Mouse (Mus musculus): ENCODE results near the gene Ube4b. TPM values are rescaled to one million over a fixed set of nuclear protein-coding genes. Genes with fewer than 3 reads are reported as not detected.

The Ube4b gene
- total and polyA plus RNA-seq, 3 experiments: 28.4 to 104 (median 71.0) TPM

DNA sequence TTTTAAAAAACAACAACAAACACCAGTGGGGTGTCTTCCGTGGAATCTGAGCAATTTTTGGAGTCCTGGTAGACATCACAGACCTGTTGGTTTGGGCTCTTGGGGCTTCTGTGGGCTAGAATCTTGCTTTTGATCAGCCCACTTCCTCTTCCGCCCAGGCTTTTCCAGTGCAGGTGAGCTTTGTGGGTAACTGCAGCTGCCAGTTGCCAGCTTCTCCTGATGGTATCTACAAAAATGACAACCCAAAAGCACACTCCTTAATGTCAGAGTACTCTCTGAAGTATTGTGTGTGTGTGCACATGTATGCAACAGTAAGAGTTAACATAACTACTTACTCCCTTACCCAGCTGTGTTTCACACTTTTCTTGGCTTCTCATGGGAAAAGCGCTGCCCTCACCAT, 43.0 kb upstream of the Ube4b start (continued):
- no peak for TF ChIP-seq GABPA (IDR thresholded peaks at IDR 0.05; ENCODE audit: low read depth, low read length)
- peak; percentile 48; the same call in 1 of the 2 replicates for TF ChIP-seq BHLHE40 (IDR thresholded peaks at IDR 0.05; ENCODE audit: borderline replicate concordance, low read depth, low read length)
- TF ChIP-seq NRF1 (IDR thresholded peaks at IDR 0.05; ENCODE audit: insufficient read depth, low read depth, low read length, poor library complexity, severe bottlenecking): no peak
- no peak for TF ChIP-seq USF1 (IDR thresholded peaks at IDR 0.05; ENCODE audit: low read depth, low read length)
- TF ChIP-seq MEF2A (IDR thresholded peaks at IDR 0.05; ENCODE audit: extremely low read depth, insufficient replicate concordance, low read depth, low read length, poor library complexity, severe bottlenecking): no peak
- no peak for TF ChIP-seq ZMIZ1 (IDR thresholded peaks at IDR 0.05; ENCODE audit: low read depth, low read length)
- TF ChIP-seq ETS1 (IDR thresholded peaks at IDR 0.05; ENCODE audit: low read depth, low read length): peak; percentile 61; the same call in 1 of the 2 replicates
- no peak for TF ChIP-seq E2F4 (IDR thresholded peaks at IDR 0.05; ENCODE audit: borderline replicate concordance, low read depth, low read length)

DNA sequence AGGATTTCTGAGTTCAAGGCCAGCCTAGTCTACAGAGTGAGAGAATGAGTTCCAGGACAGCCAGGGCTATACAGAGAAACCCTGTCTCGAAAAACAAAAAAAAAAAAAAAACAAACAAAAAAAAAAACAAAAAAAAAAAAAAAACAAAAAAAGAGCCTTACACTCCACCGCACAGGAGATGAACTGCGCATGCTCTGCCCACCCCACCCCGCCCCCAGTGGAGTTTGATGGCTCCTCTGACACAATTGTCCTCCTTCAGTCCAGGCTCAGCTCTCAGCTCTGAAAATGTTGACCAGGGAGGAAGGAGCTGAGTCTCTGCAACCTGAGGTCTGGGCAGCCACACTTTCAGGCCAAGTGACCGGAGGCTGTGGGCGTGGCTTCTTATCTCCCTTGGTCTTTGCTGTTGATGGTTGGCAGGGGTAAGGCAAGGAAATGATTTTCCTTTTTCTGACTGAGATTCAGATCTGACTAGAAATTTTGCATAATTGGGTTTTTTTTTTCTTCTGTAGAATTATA, 36.9 kb upstream of the Ube4b start:
- no peak overlapping the region for H3K27ac ChIP-seq (ENCODE audit: control insufficient read depth, low read depth, low read length)
- no peak for DNase-seq (ENCODE audit: low read depth, low spot score)

DNA sequence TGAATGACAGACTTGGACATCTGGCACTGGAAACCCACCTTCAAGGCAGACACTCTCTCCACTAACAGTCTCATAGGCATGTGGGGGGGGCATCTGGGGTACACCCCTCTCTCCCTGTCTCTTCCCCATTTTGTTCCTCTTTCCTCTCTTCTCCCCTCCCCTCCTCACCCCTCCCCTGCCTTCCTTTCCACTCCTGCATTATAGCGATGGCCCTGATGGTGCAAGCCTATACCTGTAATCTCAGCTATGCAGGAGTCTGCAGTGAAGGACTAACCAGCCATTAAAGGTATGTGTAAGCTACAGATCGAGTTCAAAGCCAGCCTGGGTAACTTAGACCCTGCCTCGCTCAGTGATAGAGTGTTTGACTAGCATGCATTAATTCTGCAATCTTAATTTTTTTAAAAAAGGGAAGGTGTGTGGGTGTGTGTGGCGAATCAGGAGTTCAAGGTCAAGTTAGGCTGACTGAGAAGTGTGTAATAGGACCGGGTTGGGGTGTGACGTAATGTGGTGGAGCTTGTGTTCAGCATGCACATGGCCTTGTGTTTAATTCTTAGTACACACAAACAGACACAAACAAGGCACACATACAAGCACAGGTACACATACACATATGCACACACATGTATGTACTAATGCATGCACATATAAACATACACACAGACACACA, 35.9 kb upstream of the Ube4b start:
- no peak for DNase-seq (ENCODE audit: low read depth, low spot score)
- Histone ChIP-seq H3K9ac (ENCODE audit: control insufficient read depth, low read depth, low read length, poor library complexity, severe bottlenecking) (no peak overlapping the region), H3K79me2 (ENCODE audit: control insufficient read depth, insufficient read depth, low read length, poor library complexity) (no peaks in the 10 kb centered on the region), H3K27ac (ENCODE audit: control insufficient read depth, low read depth, low read length) (no peak overlapping the region), H3K4me1 (ENCODE audit: control insufficient read depth in 1 of 2, insufficient read depth in 2 of 2, low read length in 2 of 2) (no peaks in the 10 kb centered on the region), H3K27me3 (ENCODE audit: control insufficient read depth in 1 of 2, insufficient read depth in 2 of 2, low read length in 2 of 2) (no peaks in the 10 kb centered on the region), H3K36me3 (ENCODE audit: control insufficient read depth in 1 of 2, insufficient read depth in 2 of 2, low read length in 2 of 2) (no peaks in the 10 kb centered on the region), H3K9me3 (replicated peaks; ENCODE audit: insufficient read depth, low read length) (no peaks in the 10 kb centered on the region), H3K4me3 (ENCODE audit: control insufficient read depth in 1 of 2, insufficient read depth in 1 of 2, low read depth in 2 of 2, low read length in 2 of 2) (no peak overlapping the region)
- TF ChIP-seq MEF2A (IDR thresholded peaks at IDR 0.05; ENCODE audit: extremely low read depth, insufficient replicate concordance, low read depth, low read length, poor library complexity, severe bottlenecking) (no peak), JUND (IDR thresholded peaks at IDR 0.05; ENCODE audit: low read depth, low read length) (no peak), ZC3H11A (IDR thresholded peaks at IDR 0.05; ENCODE audit: low read depth, low read length) (no peak), MYC (IDR thresholded peaks at IDR 0.05; ENCODE audit: low read depth, low read length) (no peak), SIN3A (IDR thresholded peaks at IDR 0.05; ENCODE audit: low read length) (no peak), E2F4 (IDR thresholded peaks at IDR 0.05; ENCODE audit: borderline replicate concordance, low read depth, low read length) (no peak), CHD1 (IDR thresholded peaks at IDR 0.05; ENCODE audit: low read depth, low read length) (no peak), ETS1 (IDR thresholded peaks at IDR 0.05; ENCODE audit: low read depth, low read length) (no peak)

More for the DNA sequence above, 36.9 kb upstream of the Ube4b start:
- no peaks in the 10 kb centered on the region for H3K9me3 ChIP-seq (replicated peaks; ENCODE audit: insufficient read depth, low read length)
- no peak overlapping the region for H3K9ac ChIP-seq (ENCODE audit: control insufficient read depth, low read depth, low read length, poor library complexity, severe bottlenecking)
- 0 out of 4 replicates have a peak overlapping the region, but pooled peaks of 1 of the 2 experiments have one; percentile 31 for H3K4me3 ChIP-seq (ENCODE audit: control insufficient read depth in 1 of 2, insufficient read depth in 1 of 2, low read depth in 2 of 2, low read length in 2 of 2)
- no peaks in the 10 kb centered on the region for H3K4me1 ChIP-seq (ENCODE audit: control insufficient read depth in 1 of 2, insufficient read depth in 2 of 2, low read length in 2 of 2)
- TF ChIP-seq ZKSCAN1 (IDR thresholded peaks at IDR 0.05; ENCODE audit: low read depth, low read length) (no peak), ZNF384 (IDR thresholded peaks at IDR 0.05; ENCODE audit: low read depth, low read length) (peak; percentile 76), JUND (IDR thresholded peaks at IDR 0.05; ENCODE audit: low read depth, low read length) (no peak), MXI1 (IDR thresholded peaks at IDR 0.05; ENCODE audit: low read depth, low read length) (no peak), ETS1 (IDR thresholded peaks at IDR 0.05; ENCODE audit: low read depth, low read length) (no peak), MAFK (IDR thresholded peaks at IDR 0.05; ENCODE audit: borderline replicate concordance, low read depth, low read length) (no peak), GATA1 (IDR thresholded peaks at IDR 0.05; ENCODE audit: low read depth, low read length) (0 out of 2 replicates have a peak, but pooled peaks have one; percentile 10), SIN3A (IDR thresholded peaks at IDR 0.05; ENCODE audit: low read length) (no peak), SMC3 (IDR thresholded peaks at IDR 0.05; ENCODE audit: low read depth, low read length) (no peak), ELF1 (IDR thresholded peaks at IDR 0.05; ENCODE audit: low read depth, low read length) (no peak), MEF2A (IDR thresholded peaks at IDR 0.05; ENCODE audit: extremely low read depth, insufficient replicate concordance, low read depth, low read length, poor library complexity, severe bottlenecking) (no peak), CHD1 (IDR thresholded peaks at IDR 0.05; ENCODE audit: low read depth, low read length) (no peak), ZC3H11A (IDR thresholded peaks at IDR 0.05; ENCODE audit: low read depth, low read length) (no peak), TBP (IDR thresholded peaks at IDR 0.05; ENCODE audit: low read depth, low read length) (no peak), NRF1 (IDR thresholded peaks at IDR 0.05; ENCODE audit: insufficient read depth, low read depth, low read length, poor library complexity, severe bottlenecking) (no peak)
- no peaks in the 10 kb centered on the region for H3K79me2 ChIP-seq (ENCODE audit: control insufficient read depth, insufficient read depth, low read length, poor library complexity)
- H3K36me3 ChIP-seq (ENCODE audit: control insufficient read depth in 1 of 2, insufficient read depth in 2 of 2, low read length in 2 of 2): no peaks in the 10 kb centered on the region
- no peaks in the 10 kb centered on the region for H3K27me3 ChIP-seq (ENCODE audit: control insufficient read depth in 1 of 2, insufficient read depth in 2 of 2, low read length in 2 of 2)

Data from MEL (cell line).